Mouse (Mus musculus) intestine, postnatal 0 days (tissue): ENCODE data around the gene Pck2. TPM values are rescaled to one million over a fixed set of nuclear protein-coding genes. Genes with fewer than 3 reads are reported as not detected.

Experiments used
- ATAC-seq: fragments of 200-750 bp; cut with Nextera tagmentation; 2 replicates; pipeline ENCODE4 v1.8.0; 2017; ENCODE audit warnings: mild to moderate bottlenecking, moderate TSS enrichment, moderate library complexity
- H3K27ac ChIP-seq: fragments of 300-500 bp; sonication (generic); 2 replicates; pipeline ENCODE4 v1.5.1; 2014; ENCODE audit warnings: mild to moderate bottlenecking, low read depth, low read length, moderate library complexity
- H3K27me3 ChIP-seq: fragments of 300-500 bp; sonication (generic); replicated peaks from 2 replicates; pipeline ENCODE4 v1.6.1; 2014; ENCODE audit warnings: low read length, mixed read lengths; ENCODE audit not compliant: control insufficient read depth, insufficient read depth
- H3K36me3 ChIP-seq: fragments of 300-500 bp; sonication (generic); 2 replicates; pipeline ENCODE4 v1.6.1; 2014; ENCODE audit warnings: mild to moderate bottlenecking, moderate library complexity; ENCODE audit not compliant: control insufficient read depth, insufficient read depth
- H3K4me1 ChIP-seq: fragments of 300-500 bp; sonication (generic); replicated peaks from 2 replicates; pipeline ENCODE4 v1.6.1; 2014; ENCODE audit warnings: antibody characterized with exemption, low read length, mixed read lengths; ENCODE audit not compliant: control insufficient read depth, insufficient read depth
- H3K4me2 ChIP-seq: fragments of 300-500 bp; sonication (generic); replicated peaks from 2 replicates; pipeline ENCODE4 v1.6.1; 2014; ENCODE audit warnings: low read depth, mild to moderate bottlenecking, moderate library complexity
- H3K4me3 ChIP-seq: fragments of 300-500 bp; sonication (generic); 2 replicates; pipeline ENCODE4 v1.5.1; 2014; ENCODE audit warnings: low read depth, low read length
- H3K9ac ChIP-seq: fragments of 300-500 bp; sonication (generic); 2 replicates; pipeline ENCODE4 v1.6.1; 2014; ENCODE audit warnings: mild to moderate bottlenecking, low read depth, low read length
- H3K9me3 ChIP-seq: fragments of 300-500 bp; sonication (generic); 2 replicates; pipeline ENCODE4 v1.6.1; 2016; ENCODE audit warnings: mixed run types; ENCODE audit not compliant: control insufficient read depth
- CTCF ChIP-seq: sonication (generic); IDR thresholded peaks from 2 replicates; pipeline ENCODE4 v1.5.1; 2016; ENCODE audit warnings: low read depth, mild to moderate bottlenecking, control low read depth, antibody characterized with exemption, moderate library complexity
- WGBS: fragments of 180-500 bp; shearing (Covaris S2); extraction: QIAGEN DNeasy Blood & Tissue Kit; methylation state at CpG from one replicate; pipeline ENCODE4 v1.1.7; 2014; 5-methylcytosine and 5-hydroxymethylcytosine counted together
- polyA plus RNA-seq: library from polyadenylated mRNA; unstranded; fragments of >200 nt; fragmentation: Nextera tagmentation; extraction: Ambion mirVana; gene quantifications from 2 replicates; pipeline ENCODE4 v1.2.1, GENCODE M21; 2015

Pck2 gene
- polyA plus RNA-seq, 1 experiment from 2014 or later, result 17.6 TPM

DNA sequence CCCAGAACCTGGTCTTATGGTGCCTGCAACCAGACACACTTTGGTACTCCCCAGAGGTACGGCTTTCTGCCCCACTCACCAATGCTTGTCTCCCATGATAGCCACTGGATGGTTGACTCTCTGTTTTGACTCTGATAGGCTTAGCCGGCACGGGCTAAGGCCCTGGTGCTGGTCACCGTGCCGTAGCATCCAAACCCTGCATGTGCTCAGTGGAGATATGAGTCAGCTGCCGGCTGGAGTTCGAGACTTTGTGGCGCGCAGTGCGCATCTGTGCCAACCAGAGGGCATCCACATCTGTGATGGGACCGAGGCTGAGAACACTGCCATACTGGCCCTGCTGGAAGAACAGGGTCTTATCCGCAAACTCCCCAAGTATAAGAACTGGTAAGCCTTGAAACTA is 2.2 kb downstream of the Pck2 start:
- no peak overlapping the region for H3K27ac ChIP-seq
- no peak for ATAC-seq
- no peak overlapping the region for H3K9ac ChIP-seq
- H3K36me3 ChIP-seq, result peaks cover 37% of the 10 kb centered on the region
- H3K4me2 ChIP-seq, result no peak overlapping the region
- H3K4me3 ChIP-seq, result no peak overlapping the region
- no peaks in the 10 kb centered on the region for H3K9me3 ChIP-seq
- 98% methylated on average over 12 of the region's 12 CpGs for WGBS
- no peaks in the 10 kb centered on the region for H3K27me3 ChIP-seq
- peaks cover 4% of the 10 kb centered on the region; the same call in 1 of the 2 replicates for H3K4me1 ChIP-seq
- TF ChIP-seq CTCF, result no peak

DNA sequence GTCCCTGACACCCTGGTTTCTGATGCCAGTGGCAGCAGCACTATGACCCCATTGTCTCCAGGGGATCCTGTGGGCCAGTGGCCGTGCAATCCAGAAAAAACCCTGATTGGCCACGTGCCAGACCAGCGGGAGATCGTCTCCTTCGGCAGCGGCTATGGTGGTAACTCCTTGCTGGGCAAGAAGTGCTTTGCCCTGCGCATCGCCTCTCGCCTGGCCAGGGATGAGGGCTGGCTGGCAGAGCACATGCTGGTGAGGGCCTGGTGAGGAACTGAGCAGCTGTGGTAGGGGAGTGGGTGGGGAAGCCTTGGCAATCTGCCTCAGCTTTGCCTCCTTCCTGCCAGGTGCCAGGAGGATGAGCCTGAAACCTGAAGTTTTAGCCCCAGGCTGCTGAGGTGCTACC is 4.3 kb downstream of the Pck2 start:
- no peak for ATAC-seq
- H3K36me3 ChIP-seq, result peaks cover 58% of the 10 kb centered on the region
- WGBS, result 82% methylated on average over 9 of the region's 9 CpGs

DNA sequence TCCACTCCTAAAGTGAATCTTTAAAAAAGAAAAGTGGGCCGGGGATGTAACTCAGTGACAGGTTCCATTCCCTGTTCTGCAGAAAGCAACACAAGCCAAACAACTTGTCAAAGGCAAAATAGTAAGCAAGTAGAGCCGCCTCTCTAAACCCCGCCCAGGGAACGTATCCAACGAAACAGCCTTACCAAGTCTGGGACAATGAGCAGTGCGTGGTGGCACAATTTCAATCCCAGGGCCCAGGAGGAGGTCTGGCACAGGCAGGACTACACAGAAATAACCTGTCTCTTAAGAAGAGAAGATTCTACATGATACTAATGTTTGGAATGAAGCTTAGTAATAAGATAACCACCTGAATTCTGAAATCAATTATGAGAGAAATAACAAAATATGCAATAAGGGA is 10.1 kb downstream of the Pck2 start:
- H3K27ac ChIP-seq, result no peak overlapping the region
- no peak overlapping the region for H3K4me2 ChIP-seq
- no peaks in the 10 kb centered on the region for H3K4me1 ChIP-seq
- no peak overlapping the region for H3K9ac ChIP-seq
- H3K4me3 ChIP-seq, result no peak overlapping the region
- no peaks in the 10 kb centered on the region for H3K27me3 ChIP-seq
- no peak for TF ChIP-seq CTCF
- no peaks in the 10 kb centered on the region for H3K9me3 ChIP-seq
- 88% methylated on average over 6 of the region's 6 CpGs for WGBS
- ATAC-seq, result no peak
- H3K36me3 ChIP-seq, result peaks cover 51% of the 10 kb centered on the region

More for the DNA sequence above, 4.3 kb downstream of the Pck2 start:
- Histone ChIP-seq H3K27ac (no peak overlapping the region), H3K4me3 (no peak overlapping the region), H3K4me2 (no peak overlapping the region), H3K4me1 (peaks cover 4% of the 10 kb centered on the region; the same call in 1 of the 2 replicates), H3K27me3 (no peaks in the 10 kb centered on the region), H3K9ac (no peak overlapping the region), H3K9me3 (no peaks in the 10 kb centered on the region)
- TF ChIP-seq CTCF, result no peak

DNA sequence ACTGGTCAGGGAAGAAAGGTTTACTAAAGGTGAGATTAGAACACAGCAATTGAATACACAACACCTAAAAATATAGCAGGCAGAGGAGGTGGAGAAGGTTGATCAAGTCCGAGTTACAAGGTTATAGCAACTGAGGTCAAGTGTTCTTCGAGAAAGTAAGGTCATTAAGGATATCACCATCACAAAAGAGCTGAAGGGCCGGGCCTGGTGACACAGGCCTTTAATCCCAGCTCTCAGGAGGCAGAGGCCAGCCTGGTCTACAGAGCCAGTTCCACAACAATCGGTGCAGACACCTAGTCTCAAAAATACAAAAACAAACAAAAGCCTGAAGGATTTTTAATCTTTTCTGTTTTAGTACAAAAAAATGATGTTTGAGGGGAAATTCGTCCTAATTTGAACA is 11.3 kb downstream of the Pck2 start:
- ATAC-seq, result no peak
- H3K9me3 ChIP-seq, result no peaks in the 10 kb centered on the region
- H3K27ac ChIP-seq, result no peak overlapping the region
- peaks cover 42% of the 10 kb centered on the region for H3K36me3 ChIP-seq
- no peaks in the 10 kb centered on the region for H3K4me1 ChIP-seq
- H3K4me2 ChIP-seq, result no peak overlapping the region
- H3K9ac ChIP-seq, result no peak overlapping the region
- TF ChIP-seq CTCF, result no peak
- WGBS, result 75% methylated on average over 5 of the region's 5 CpGs
- H3K27me3 ChIP-seq, result no peaks in the 10 kb centered on the region
- no peak overlapping the region for H3K4me3 ChIP-seq

DNA sequence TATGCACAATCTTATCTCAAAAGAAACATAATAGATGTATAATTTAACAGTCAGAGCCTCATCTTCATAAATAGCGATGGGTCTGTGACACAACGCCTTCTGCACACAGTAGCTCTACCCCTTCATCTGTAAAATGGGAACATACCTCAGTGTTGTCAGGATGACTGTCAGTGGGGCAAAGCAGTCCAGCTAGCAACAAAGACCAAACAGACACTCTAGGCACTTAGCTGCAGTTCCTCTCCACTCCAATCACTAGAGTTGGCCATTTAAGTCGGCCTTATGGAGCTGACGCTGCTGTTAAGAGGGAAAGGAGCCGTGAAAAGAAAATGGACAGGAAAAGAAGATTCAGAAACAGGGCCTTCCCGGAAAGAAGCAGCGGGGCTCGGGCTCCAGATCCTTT is 11.7 kb downstream of the Pck2 start:
- no peak for ATAC-seq
- H3K9me3 ChIP-seq, result no peaks in the 10 kb centered on the region
- no peaks in the 10 kb centered on the region for H3K4me1 ChIP-seq
- H3K27me3 ChIP-seq, result no peaks in the 10 kb centered on the region
- no peak overlapping the region for H3K9ac ChIP-seq
- no peak overlapping the region for H3K4me3 ChIP-seq
- TF ChIP-seq CTCF, result no peak
- no peak overlapping the region for H3K4me2 ChIP-seq
- H3K27ac ChIP-seq, result no peak overlapping the region
- WGBS, result 92% methylated on average over 8 of the region's 8 CpGs
- H3K36me3 ChIP-seq, result peaks cover 38% of the 10 kb centered on the region

DNA sequence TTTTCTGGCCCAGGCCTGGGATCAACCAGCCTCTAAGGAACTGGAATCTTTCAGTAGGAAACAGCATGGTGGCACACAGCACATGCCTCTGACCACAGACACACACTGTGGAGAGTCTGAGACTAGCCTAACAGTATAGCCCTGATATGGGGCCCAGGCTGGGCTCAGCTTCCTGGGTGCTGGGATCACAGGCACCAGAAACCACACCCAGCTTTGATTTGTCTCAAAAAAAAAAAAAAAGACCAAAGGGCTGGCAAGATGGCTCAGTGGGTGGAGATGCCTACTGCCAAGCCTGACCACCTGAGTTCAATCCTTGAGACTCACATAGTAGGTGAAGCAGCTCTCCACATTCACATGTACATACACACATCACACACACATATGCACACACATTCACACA is 14.6 kb downstream of the Pck2 start:
- H3K4me3 ChIP-seq, result no peak overlapping the region
- no peak overlapping the region for H3K27ac ChIP-seq
- no peaks in the 10 kb centered on the region for H3K27me3 ChIP-seq
- H3K4me2 ChIP-seq, result no peak overlapping the region
- H3K36me3 ChIP-seq, result peaks cover 10% of the 10 kb centered on the region; the same call in 1 of the 2 replicates
- no peak overlapping the region for H3K9ac ChIP-seq
- no peaks in the 10 kb centered on the region for H3K4me1 ChIP-seq
- H3K9me3 ChIP-seq, result no peaks in the 10 kb centered on the region
- no peak for TF ChIP-seq CTCF
- ATAC-seq, result no peak

DNA sequence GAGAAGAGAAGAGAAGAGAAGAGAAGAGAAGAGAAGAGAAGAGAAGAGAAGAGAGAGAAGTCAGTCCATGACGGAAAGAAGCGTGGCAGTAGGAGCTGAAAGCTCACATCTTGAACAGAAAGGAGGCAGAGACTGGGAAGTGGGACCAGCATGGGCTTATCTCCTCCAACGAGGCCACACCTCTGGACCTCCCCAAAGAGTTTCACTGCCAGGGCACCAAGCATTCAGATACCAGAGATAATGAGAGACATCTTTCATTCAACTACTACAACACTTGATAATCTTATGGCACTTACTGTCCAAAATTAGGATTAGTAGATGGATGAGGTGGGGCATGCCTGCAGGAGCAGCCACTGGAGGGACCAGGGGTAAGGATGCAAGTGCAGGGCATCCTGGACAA is 15.7 kb downstream of the Pck2 start:
- no peak overlapping the region for H3K4me3 ChIP-seq
- no peak overlapping the region for H3K4me2 ChIP-seq
- peaks cover 7% of the 10 kb centered on the region; the same call in 1 of the 2 replicates for H3K36me3 ChIP-seq
- ATAC-seq, result no peak
- H3K27ac ChIP-seq, result no peak overlapping the region
- H3K27me3 ChIP-seq, result no peaks in the 10 kb centered on the region
- H3K4me1 ChIP-seq, result no peaks in the 10 kb centered on the region
- no peaks in the 10 kb centered on the region for H3K9me3 ChIP-seq
- no peak for TF ChIP-seq CTCF
- WGBS, result 90% methylated on average over 3 of the region's 3 CpGs
- H3K9ac ChIP-seq, result no peak overlapping the region
